Mouse (Mus musculus) small intestine, adult 2 months (tissue): ENCODE results near the gene Ninj2.

Source experiments
- CTCF ChIP-seq: fragments of 200-500 bp; IDR thresholded peaks from 2 replicates; pipeline ENCODE4 v1.5.1; 2012; ENCODE audit warnings: low read depth, mild to moderate bottlenecking, control low read depth, inconsistent platforms, low read length, moderate library complexity, mixed read lengths; ENCODE audit not compliant: insufficient replicate concordance, insufficient read length; ENCODE audit errors: extremely low read depth
- POLR2A ChIP-seq: fragments of 200-500 bp; IDR thresholded peaks from 2 replicates; pipeline ENCODE4 v1.6.1; 2012; ENCODE audit warnings: low read depth, mild to moderate bottlenecking, control low read depth, inconsistent platforms, low read length, moderate library complexity

DNA sequence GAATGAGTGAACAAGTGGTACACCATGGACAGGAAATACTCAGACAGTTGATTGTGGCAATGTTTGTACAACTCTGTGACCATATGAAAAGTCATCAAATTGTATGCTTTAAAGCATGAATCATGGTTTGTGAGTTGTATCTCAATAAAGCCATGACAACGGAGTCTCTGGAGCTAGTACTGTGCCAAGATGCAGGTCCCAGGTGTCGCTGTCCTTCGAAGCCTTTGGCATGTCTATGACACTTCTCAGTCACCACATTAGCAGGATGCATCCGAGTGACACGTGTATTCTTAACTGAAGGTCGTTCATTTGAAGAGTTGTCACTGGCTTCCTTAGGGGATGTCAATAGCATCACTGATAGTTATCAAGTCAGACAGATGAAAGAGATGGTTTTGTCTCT, 69.8 kb downstream of the Ninj2 start:
- no peak for TF ChIP-seq POLR2A
- no peak for TF ChIP-seq CTCF
